Mouse (Mus musculus): ENCODE results near the gene Lgi4. TPM values are rescaled to one million over a fixed set of nuclear protein-coding genes. Genes with fewer than 3 reads are reported as not detected.

Gene Lgi4
- polyA plus RNA-seq, 1 experiment from 2014 or later: 2.8 TPM

GRCm38 (mm10) chr7:31115587-31116043 lies 56.5 kb downstream of the Lgi4 start:
- H3K4me3 ChIP-seq: peak overlapping the region; percentile 30; the same call in 1 of the 2 replicates

GRCm38 (mm10) chr7:31116721-31117145 lies 57.6 kb downstream of the Lgi4 start:
- Histone ChIP-seq H3K4me1 (peaks cover 43% of the 10 kb centered on the region), H3K27me3 (replicated peaks; ENCODE audit: low read depth, poor library complexity, severe bottlenecking) (0 out of 2 replicates have a peak, but pooled peaks cover 4% of the 10 kb centered on the region), H3K9me3 (no peaks in the 10 kb centered on the region), H3K27ac (replicated peaks) (peak overlapping the region; percentile 65), H3K4me3 (peak overlapping the region; percentile 34), H3K36me3 (replicated peaks) (no peaks in the 10 kb centered on the region)
- 32% methylated on average over 16 of the region's 16 CpGs for WGBS
- DNase-seq (ENCODE audit: low spot score): peak; percentile 60

More at GRCm38 (mm10) chr7:31115587-31116043, 56.5 kb downstream of the Lgi4 start:
- Histone ChIP-seq H3K9me3 (no peaks in the 10 kb centered on the region), H3K36me3 (replicated peaks) (no peaks in the 10 kb centered on the region), H3K27me3 (replicated peaks; ENCODE audit: low read depth, poor library complexity, severe bottlenecking) (0 out of 2 replicates have a peak, but pooled peaks cover 4% of the 10 kb centered on the region), H3K4me1 (peaks cover 47% of the 10 kb centered on the region), H3K27ac (replicated peaks) (peak overlapping the region; percentile 77)
- WGBS: 15% methylated on average over 17 of the region's 17 CpGs
- DNase-seq (ENCODE audit: low spot score): peak; percentile 71

GRCm38 (mm10) chr7:31117465-31117864 lies 58.3 kb downstream of the Lgi4 start:
- Histone ChIP-seq H3K36me3 (replicated peaks) (no peaks in the 10 kb centered on the region), H3K27me3 (replicated peaks; ENCODE audit: low read depth, poor library complexity, severe bottlenecking) (0 out of 2 replicates have a peak, but pooled peaks cover 4% of the 10 kb centered on the region), H3K27ac (replicated peaks) (no peak overlapping the region), H3K4me1 (peaks cover 38% of the 10 kb centered on the region), H3K9me3 (no peaks in the 10 kb centered on the region), H3K4me3 (no peak overlapping the region)
- WGBS: 92% methylated on average over 11 of the region's 11 CpGs
- no peak for DNase-seq (ENCODE audit: low spot score)

GRCm38 (mm10) chr7:31118486-31118885 lies 59.3 kb downstream of the Lgi4 start:
- H3K36me3 ChIP-seq (replicated peaks): no peaks in the 10 kb centered on the region
- no peak overlapping the region for H3K27ac ChIP-seq (replicated peaks)
- no peak for DNase-seq (ENCODE audit: low spot score)
- peaks cover 35% of the 10 kb centered on the region for H3K4me1 ChIP-seq
- 86% methylated on average over 7 of the region's 7 CpGs for WGBS
- H3K4me3 ChIP-seq: no peak overlapping the region
- no peaks in the 10 kb centered on the region for H3K9me3 ChIP-seq
- 0 out of 2 replicates have a peak, but pooled peaks cover 4% of the 10 kb centered on the region for H3K27me3 ChIP-seq (replicated peaks; ENCODE audit: low read depth, poor library complexity, severe bottlenecking)

GRCm38 (mm10) chr7:31119556-31119955 lies 60.4 kb downstream of the Lgi4 start:
- Histone ChIP-seq H3K4me1 (peaks cover 28% of the 10 kb centered on the region), H3K4me3 (no peak overlapping the region), H3K36me3 (replicated peaks) (no peaks in the 10 kb centered on the region), H3K27ac (replicated peaks) (no peak overlapping the region), H3K9me3 (no peaks in the 10 kb centered on the region), H3K27me3 (replicated peaks; ENCODE audit: low read depth, poor library complexity, severe bottlenecking) (peaks cover 9% of the 10 kb centered on the region)
- 84% methylated on average over 5 of the region's 5 CpGs for WGBS
- DNase-seq (ENCODE audit: low spot score): no peak

Small RNAs within 50 kb of the gene (microRNA-seq; reads per million reads assigned to microRNA genes)
- not detected for gene Mir7050

Other genes with a start within 250 kb of the Lgi4 start
- not detected in 2 replicates for gene Ffar2, start 235.6 kb upstream of the Lgi4 start, polyA plus RNA-seq (2016; fragmentation: Nextera tagmentation; extraction: Ambion mirVana)
- not detected in 2 replicates for gene Ffar3, start 203.2 kb upstream of the Lgi4 start, polyA plus RNA-seq (2016; fragmentation: Nextera tagmentation; extraction: Ambion mirVana)
- 0.05 TPM in 1 of 2 replicates, not detected in the other for gene Ffar1, start 197.8 kb upstream of the Lgi4 start, polyA plus RNA-seq (2016; fragmentation: Nextera tagmentation; extraction: Ambion mirVana)
- gene Cd22, start 179.0 kb upstream of the Lgi4 start, polyA plus RNA-seq (2016; fragmentation: Nextera tagmentation; extraction: Ambion mirVana): 0.08 and 0.27 TPM in 2 replicates
- gene Mag, start 144.5 kb upstream of the Lgi4 start, polyA plus RNA-seq (2016; fragmentation: Nextera tagmentation; extraction: Ambion mirVana): 0.32 and 0.39 TPM in 2 replicates
- not detected in 2 replicates for gene Hamp2, start 134.7 kb upstream of the Lgi4 start, polyA plus RNA-seq (2016; fragmentation: Nextera tagmentation; extraction: Ambion mirVana)
- not detected in 2 replicates for gene Hamp, start 115.3 kb upstream of the Lgi4 start, polyA plus RNA-seq (2016; fragmentation: Nextera tagmentation; extraction: Ambion mirVana)
- 25.1 and 29.6 TPM in 2 replicates for gene Usf2, start 102.5 kb upstream of the Lgi4 start, polyA plus RNA-seq (2016; fragmentation: Nextera tagmentation; extraction: Ambion mirVana)
- gene Lsr, start 85.9 kb upstream of the Lgi4 start, polyA plus RNA-seq (2016; fragmentation: Nextera tagmentation; extraction: Ambion mirVana): 33.1 and 33.4 TPM in 2 replicates
- 2.9 and 3.3 TPM in 2 replicates for gene Fam187b, start 85.6 kb upstream of the Lgi4 start, polyA plus RNA-seq (2016; fragmentation: Nextera tagmentation; extraction: Ambion mirVana)
- 9.1 and 9.5 TPM in 2 replicates for gene Fxyd5, start 16.9 kb upstream of the Lgi4 start, polyA plus RNA-seq (2016; fragmentation: Nextera tagmentation; extraction: Ambion mirVana)
- 0.55 and 3.1 TPM in 2 replicates for gene Fxyd7, start 7.9 kb upstream of the Lgi4 start, polyA plus RNA-seq (2016; fragmentation: Nextera tagmentation; extraction: Ambion mirVana)
- gene Fxyd1, start 2.1 kb upstream of the Lgi4 start, polyA plus RNA-seq (2016; fragmentation: Nextera tagmentation; extraction: Ambion mirVana): 9.8 and 12.2 TPM in 2 replicates
- gene Fxyd3, start 17.4 kb downstream of the Lgi4 start, polyA plus RNA-seq (2016; fragmentation: Nextera tagmentation; extraction: Ambion mirVana): 7.5 and 8.8 TPM in 2 replicates
- gene Hpn, start 55.9 kb downstream of the Lgi4 start, polyA plus RNA-seq (2016; fragmentation: Nextera tagmentation; extraction: Ambion mirVana): 4.0 and 4.3 TPM in 2 replicates
- 1.2 and 1.3 TPM in 2 replicates for gene Scn1b, start 67.7 kb downstream of the Lgi4 start, polyA plus RNA-seq (2016; fragmentation: Nextera tagmentation; extraction: Ambion mirVana)
- 96.1 and 102 TPM in 2 replicates for gene Gramd1a, start 96.6 kb downstream of the Lgi4 start, polyA plus RNA-seq (2016; fragmentation: Nextera tagmentation; extraction: Ambion mirVana)
- not detected in 2 replicates for gene Scgb2b2, start 231.2 kb downstream of the Lgi4 start, polyA plus RNA-seq (2016; fragmentation: Nextera tagmentation; extraction: Ambion mirVana)
- not detected in 2 replicates for gene Scgb1b2, start 232.5 kb downstream of the Lgi4 start, polyA plus RNA-seq (2016; fragmentation: Nextera tagmentation; extraction: Ambion mirVana)